Mouse (Mus musculus) MEL (cell line): Measurements from ENCODE around the gene Cdkn1b. TPM values are rescaled to one million over a fixed set of nuclear protein-coding genes. Genes with fewer than 3 reads are reported as not detected.

Source experiments
- DNase-seq: peaks from one replicate; pipeline ENCODE4 v3.0.0; 2011; ENCODE audit warnings: low read depth, low spot score
- H3K27ac ChIP-seq: 2 replicates; pipeline ENCODE4 v1.5.1; 2012; ENCODE audit warnings: low read depth, mild to moderate bottlenecking, control low read depth, low read length, moderate library complexity; ENCODE audit not compliant: control insufficient read depth
- H3K27me3 ChIP-seq, 2 experiments: fragments of 150-350 bp in 1 of 2; sonication (generic) in 1 of 2; 2 replicates each; pipeline ENCODE4 v1.6.1; 2012; ENCODE audit warnings: low read length in 2 of 2, mild to moderate bottlenecking in 2 of 2, improper control_type of control experiment in 1 of 2, moderate library complexity in 1 of 2; ENCODE audit not compliant: insufficient read depth in 2 of 2, control insufficient read depth in 1 of 2
- H3K36me3 ChIP-seq, 2 experiments: 2 replicates each; pipeline ENCODE4 v1.6.1; 2012 to 2014; ENCODE audit warnings: low read length in 2 of 2, improper control_type of control experiment in 1 of 2, inconsistent platforms in 1 of 2, mild to moderate bottlenecking in 1 of 2; ENCODE audit not compliant: insufficient read depth in 2 of 2, control insufficient read depth in 1 of 2
- H3K4me1 ChIP-seq, 2 experiments: fragments of 150-350 bp in 1 of 2; sonication (generic) in 1 of 2; 2 replicates each; pipeline ENCODE4 v1.6.1; 2012; ENCODE audit warnings: low read length in 2 of 2, improper control_type of control experiment in 1 of 2, mild to moderate bottlenecking in 1 of 2; ENCODE audit not compliant: insufficient read depth in 2 of 2, control insufficient read depth in 1 of 2
- H3K4me3 ChIP-seq, 2 experiments: fragments of 150-350 bp in 1 of 2; sonication (generic) in 1 of 2; 2 replicates each; pipeline ENCODE4 v1.5.1; 2012; ENCODE audit warnings: low read depth in 2 of 2, low read length in 2 of 2, mild to moderate bottlenecking in 2 of 2, moderate library complexity in 2 of 2, control low read depth in 1 of 2, improper control_type of control experiment in 1 of 2; ENCODE audit not compliant: control insufficient read depth in 1 of 2, insufficient read depth in 1 of 2
- H3K79me2 ChIP-seq: 2 replicates; pipeline ENCODE4 v1.6.1; 2012; ENCODE audit warnings: mild to moderate bottlenecking, low read length, moderate library complexity; ENCODE audit not compliant: control insufficient read depth, poor library complexity, insufficient read depth
- H3K9ac ChIP-seq: 2 replicates; pipeline ENCODE4 v1.6.1; 2012; ENCODE audit warnings: low read depth, mild to moderate bottlenecking, control low read depth, low read length, moderate library complexity; ENCODE audit not compliant: control insufficient read depth, poor library complexity, severe bottlenecking
- H3K9me3 ChIP-seq: fragments of 150-350 bp; sonication (generic); replicated peaks from 2 replicates; pipeline ENCODE4 v1.6.1; 2012; ENCODE audit warnings: mild to moderate bottlenecking, low read length, improper control_type of control experiment, moderate library complexity; ENCODE audit not compliant: insufficient read depth
- BHLHE40 ChIP-seq: IDR thresholded peaks from 2 replicates; pipeline ENCODE4 v1.6.1; 2012; ENCODE audit warnings: low read depth, mild to moderate bottlenecking, inconsistent platforms, low read length, improper control_type of control experiment, borderline replicate concordance
- CTCF ChIP-seq, 3 experiments: IDR thresholded peaks in 2 of 3; conservative IDR thresholded peaks in 1 of 3; 2 replicates each; pipeline ENCODE4 v1.5.1; 2011 to 2012; ENCODE audit warnings: low read length in 3 of 3, low read depth in 2 of 3, mild to moderate bottlenecking in 2 of 3, improper control_type of control experiment in 1 of 3, inconsistent platforms in 1 of 3, mixed read lengths in 1 of 3, moderate library complexity in 1 of 3; ENCODE audit not compliant: control insufficient read depth in 1 of 3, insufficient read depth in 1 of 3, poor library complexity in 1 of 3, severe bottlenecking in 1 of 3
- E2F4 ChIP-seq: IDR thresholded peaks from 2 replicates; pipeline ENCODE4 v1.6.1; 2011; ENCODE audit warnings: low read depth, low read length, improper control_type of control experiment, borderline replicate concordance
- EP300 ChIP-seq, 2 experiments: IDR thresholded peaks; 2 replicates each; pipeline ENCODE4 v1.6.1; 2011; ENCODE audit warnings: improper control_type of control experiment in 2 of 2, low read length in 2 of 2, low read depth in 1 of 2, mild to moderate bottlenecking in 1 of 2
- ETS1 ChIP-seq: IDR thresholded peaks from 2 replicates; pipeline ENCODE4 v1.6.1; 2012; ENCODE audit warnings: low read depth, mild to moderate bottlenecking, inconsistent platforms, low read length, improper control_type of control experiment, moderate library complexity
- MYC ChIP-seq: IDR thresholded peaks from 2 replicates; pipeline ENCODE4 v1.6.1; 2011; ENCODE audit warnings: low read depth, mild to moderate bottlenecking, low read length, improper control_type of control experiment, moderate library complexity
- POLR2A ChIP-seq, 2 experiments: IDR thresholded peaks; 2 replicates each; pipeline ENCODE4 v1.6.1; 2011 to 2012; ENCODE audit warnings: low read length in 2 of 2, mild to moderate bottlenecking in 2 of 2, control low read depth in 1 of 2, improper control_type of control experiment in 1 of 2, low read depth in 1 of 2, moderate library complexity in 1 of 2; ENCODE audit not compliant: control insufficient read depth in 1 of 2, insufficient read depth in 1 of 2, poor library complexity in 1 of 2
- POLR2AphosphoS2 ChIP-seq: IDR thresholded peaks from 2 replicates; pipeline ENCODE4 v1.6.1; 2011; ENCODE audit warnings: low read length, improper control_type of control experiment
- POLR2AphosphoS5 ChIP-seq: IDR thresholded peaks from 2 replicates; pipeline ENCODE4 v1.6.1; 2012; ENCODE audit warnings: low read depth, borderline replicate concordance, mild to moderate bottlenecking, inconsistent platforms, low read length, moderate library complexity, mixed read lengths
- RAD21 ChIP-seq: IDR thresholded peaks from 2 replicates; pipeline ENCODE4 v1.6.1; 2011; ENCODE audit warnings: mild to moderate bottlenecking, low read depth, low read length, improper control_type of control experiment
- RCOR1 ChIP-seq: IDR thresholded peaks from 2 replicates; pipeline ENCODE4 v1.6.1; 2012; ENCODE audit warnings: low read depth, mild to moderate bottlenecking, inconsistent platforms, low read length, improper control_type of control experiment
- SMC3 ChIP-seq: IDR thresholded peaks from 2 replicates; pipeline ENCODE4 v1.6.1; 2011; ENCODE audit warnings: low read depth, low read length, improper control_type of control experiment
- TBP ChIP-seq: IDR thresholded peaks from 2 replicates; pipeline ENCODE4 v1.8.0; 2011; ENCODE audit warnings: low read depth, low read length, improper control_type of control experiment
- TCF12 ChIP-seq: IDR thresholded peaks from 2 replicates; pipeline ENCODE4 v1.6.1; 2014; ENCODE audit warnings: low read depth, mild to moderate bottlenecking, inconsistent platforms, low read length, improper control_type of control experiment, moderate library complexity
- ZC3H11A ChIP-seq: IDR thresholded peaks from 2 replicates; pipeline ENCODE4 v1.6.1; 2012; ENCODE audit warnings: low read depth, mild to moderate bottlenecking, inconsistent platforms, low read length, improper control_type of control experiment
- ZNF384 ChIP-seq: IDR thresholded peaks from 2 replicates; pipeline ENCODE4 v1.6.1; 2012; ENCODE audit warnings: low read depth, mild to moderate bottlenecking, inconsistent platforms, low read length, improper control_type of control experiment
- polyA plus RNA-seq, 2 experiments: library from polyadenylated mRNA; stranded (reverse) in 1 of 2; unstranded in 1 of 2; fragments of >175 nt in 1 of 2; fragments of >200 nt in 1 of 2; gene quantifications; 2 replicates each; pipeline versions ENCODE4 v1.2.1 to v1.2.4; 2012; ENCODE audit warnings: low replicate concordance in 2 of 2, low read depth in 1 of 2; ENCODE audit not compliant: insufficient read length in 2 of 2, insufficient read depth in 1 of 2, missing spikeins in 1 of 2
- total RNA-seq: library from RNA; depleted of rRNA; stranded (reverse); fragments of 300-350 nt; gene quantifications from 2 replicates; pipeline ENCODE4 v1.2.3, GENCODE M21; 2012

Gene Cdkn1b
- total and polyA plus RNA-seq, 3 experiments: 7.7 to 21.2 TPM; not detected in 1

DNA sequence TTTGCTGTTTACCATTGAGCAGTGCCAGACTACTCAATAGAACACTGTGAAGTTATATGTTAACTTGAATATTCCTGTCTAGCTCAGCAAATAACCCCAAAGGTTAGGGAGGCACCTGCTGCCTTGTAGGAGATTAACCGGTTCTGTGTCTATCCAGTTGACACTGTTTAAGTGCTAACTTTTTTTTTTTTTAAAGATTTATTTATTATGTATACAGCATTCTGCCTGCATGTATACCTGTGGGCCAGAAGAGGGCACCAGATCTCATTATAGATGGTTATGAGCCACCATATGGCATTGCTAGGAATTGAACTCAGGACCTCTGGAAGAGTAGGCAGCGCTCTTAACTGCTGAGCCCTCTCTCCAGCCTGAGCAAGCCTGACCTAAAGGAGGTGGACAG lies 47.2 kb upstream of the Cdkn1b start:
- Histone ChIP-seq H3K27me3 (no peaks in the 10 kb centered on the region), H3K36me3 (no peaks in the 10 kb centered on the region), H3K79me2 (no peaks in the 10 kb centered on the region), H3K9me3 (no peaks in the 10 kb centered on the region), H3K4me3 (no peak overlapping the region), H3K27ac (no peak overlapping the region), H3K4me1 (no peaks in the 10 kb centered on the region), H3K9ac (no peak overlapping the region)
- TF ChIP-seq ETS1 (no peak), CTCF (IDR thresholded peaks at IDR 0.05 in 2 of 3, conservative IDR thresholded peaks at IDR 0.05 in 1 of 3; ENCODE audit: control insufficient read depth in 1 of 3, insufficient read depth in 1 of 3, low read depth in 2 of 3, low read length in 3 of 3, poor library complexity in 1 of 3, severe bottlenecking in 1 of 3) (peak; percentile 36 to 61 (median 38)), POLR2AphosphoS2 (no peak), ZC3H11A (peak; percentile 46), SMC3 (peak; percentile 59), TCF12 (no peak), E2F4 (no peak), ZNF384 (peak; percentile 85), RAD21 (peak; percentile 55), MYC (no peak)
- peak; percentile 51 for DNase-seq

DNA sequence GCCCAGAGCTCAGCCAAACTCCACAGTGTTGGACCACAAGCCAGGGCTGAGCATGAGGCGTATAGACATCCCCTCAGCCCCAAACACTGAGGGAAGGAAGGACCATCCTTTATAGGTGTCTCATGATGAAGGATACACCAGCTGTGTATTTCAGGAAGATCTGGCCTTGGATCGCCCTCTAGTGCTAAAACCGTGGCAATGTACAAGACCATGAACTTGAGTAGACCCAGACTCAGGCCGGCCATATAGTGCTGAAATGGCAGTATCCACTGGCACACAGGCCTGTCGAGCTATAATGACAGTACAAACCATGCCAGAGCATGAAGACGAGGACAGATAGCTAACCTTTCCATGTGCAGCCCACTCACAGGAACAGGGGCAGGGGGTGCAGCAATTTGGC lies 43.4 kb upstream of the Cdkn1b start:
- Histone ChIP-seq H3K27me3 (no peaks in the 10 kb centered on the region), H3K9me3 (no peaks in the 10 kb centered on the region), H3K4me1 (peaks cover 4% of the 10 kb centered on the region in 2 experiments; a peak in 2 of 4 replicates), H3K4me3 (no peak overlapping the region), H3K9ac (no peak overlapping the region), H3K27ac (no peak overlapping the region), H3K79me2 (no peaks in the 10 kb centered on the region), H3K36me3 (peaks cover 0 to 3% of the 10 kb centered on the region in 2 experiments; a peak in 2 of 4 replicates)
- peak; percentile 58 for DNase-seq
- peak; percentile 39 for TF ChIP-seq SMC3
- peak; percentile 37 to 59 (median 46) for TF ChIP-seq CTCF (IDR thresholded peaks at IDR 0.05 in 2 of 3, conservative IDR thresholded peaks at IDR 0.05 in 1 of 3; ENCODE audit: control insufficient read depth in 1 of 3, insufficient read depth in 1 of 3, low read depth in 2 of 3, low read length in 3 of 3, poor library complexity in 1 of 3, severe bottlenecking in 1 of 3)
- no peak for TF ChIP-seq POLR2A (IDR thresholded peaks at IDR 0.05; ENCODE audit: control insufficient read depth in 1 of 2, insufficient read depth in 1 of 2, low read depth in 1 of 2, low read length in 2 of 2, poor library complexity in 1 of 2)
- TF ChIP-seq RAD21: peak; percentile 34

DNA sequence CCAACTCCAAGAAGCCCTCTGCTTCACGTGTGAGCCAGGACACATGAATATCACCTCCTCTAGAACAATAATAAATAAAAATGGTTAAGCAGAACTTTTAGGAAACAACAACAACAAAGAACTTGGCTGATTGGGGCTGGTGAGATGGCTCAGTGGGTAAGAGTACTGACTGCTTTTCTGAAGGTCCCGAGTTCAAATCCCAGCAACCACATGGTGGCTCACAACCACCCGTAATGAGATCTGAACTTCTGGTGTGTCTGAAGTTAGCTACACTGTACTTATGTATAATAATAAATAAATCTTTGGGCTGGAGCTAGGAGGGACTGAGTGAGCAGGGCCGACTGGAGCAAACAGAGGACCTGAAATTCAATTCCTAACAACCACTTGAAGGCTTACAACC lies 42.9 kb upstream of the Cdkn1b start:
- TF ChIP-seq EP300 (IDR thresholded peaks at IDR 0.05; ENCODE audit: low read depth in 1 of 2, low read length in 2 of 2) (no peak), TBP (no peak), BHLHE40 (no peak), RCOR1 (no peak), POLR2AphosphoS5 (no peak)
- no peaks in the 10 kb centered on the region for H3K9me3 ChIP-seq
- no peaks in the 10 kb centered on the region for H3K27me3 ChIP-seq
- no peak overlapping the region for H3K4me3 ChIP-seq
- no peak for DNase-seq
- H3K9ac ChIP-seq: no peak overlapping the region
- H3K4me1 ChIP-seq: peaks cover 4% of the 10 kb centered on the region in 2 experiments; a peak in 2 of 4 replicates
- peaks cover 0 to 3% of the 10 kb centered on the region in 2 experiments; a peak in 2 of 4 replicates for H3K36me3 ChIP-seq
- H3K27ac ChIP-seq: no peak overlapping the region
- no peaks in the 10 kb centered on the region for H3K79me2 ChIP-seq
